Mouse (Mus musculus) ES-Bruce4 (cell line): ENCODE data around the gene Stat1.

ENCODE experiments used
- CTCF ChIP-seq: IDR thresholded peaks from one replicate; pipeline ENCODE4 v1.8.1; 2011; ENCODE audit warnings: low read depth, low read length
- EP300 ChIP-seq: IDR thresholded peaks from 2 replicates; pipeline ENCODE4 v1.6.1; 2011; ENCODE audit warnings: low read depth, low read length; ENCODE audit not compliant: insufficient read depth
- POLR2A ChIP-seq: IDR thresholded peaks from one replicate; pipeline ENCODE4 v1.8.1; 2011; ENCODE audit warnings: low read length; ENCODE audit not compliant: insufficient read depth

- TF ChIP-seq CTCF (no peak), EP300 (no peak), POLR2A (no peak)
Observed at GRCm38 (mm10) chr1:52124818-52125217, 5.6 kb downstream of the Stat1 start.
